Mouse (Mus musculus) c-Kit-positive CD71-negative TER-119-negative erythroid progenitor cells, embryonic 14.5 days (primary cell): Measurements from ENCODE around the gene Tab1.

Source experiments
- DNase-seq: peaks from one replicate; pipeline ENCODE4 v3.0.0-alpha.2; 2013; ENCODE audit warnings: low read depth

Tab1 gene

DNA sequence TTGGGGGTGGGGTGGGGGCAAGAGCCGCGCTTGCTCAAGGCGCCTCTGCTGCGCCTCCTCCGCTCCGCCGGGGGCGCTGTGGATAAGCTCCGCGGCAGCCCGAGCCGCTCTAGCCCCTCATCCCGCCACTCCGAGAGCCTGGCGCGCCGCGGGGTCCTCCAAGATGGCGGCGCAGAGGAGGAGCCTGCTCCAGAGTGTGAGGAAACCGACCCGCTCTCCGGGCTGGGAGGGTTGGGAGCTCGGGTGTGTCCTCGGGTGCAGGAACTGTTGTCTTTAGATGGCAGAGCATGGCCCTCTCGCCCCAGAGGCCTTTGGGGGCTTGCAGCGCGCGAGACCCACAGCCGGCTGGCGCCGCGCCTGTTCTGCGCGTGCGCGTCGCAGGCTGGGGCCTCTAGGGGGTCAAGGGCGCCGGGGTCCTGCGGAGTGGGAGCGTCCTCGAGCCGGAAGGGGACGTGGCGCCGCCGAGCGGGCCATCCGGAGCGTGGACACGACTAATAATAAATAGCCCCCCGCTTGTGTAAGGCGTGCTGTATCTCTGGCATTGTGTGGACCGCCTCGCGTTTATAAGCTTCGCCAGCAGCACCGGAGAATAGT lies at the start of gene Tab1:
Gene Tab1, plus strand, starts transcription at position 135 of the 594 bp plus-strand sequence.
- DNase-seq: peak; percentile 77

DNA sequence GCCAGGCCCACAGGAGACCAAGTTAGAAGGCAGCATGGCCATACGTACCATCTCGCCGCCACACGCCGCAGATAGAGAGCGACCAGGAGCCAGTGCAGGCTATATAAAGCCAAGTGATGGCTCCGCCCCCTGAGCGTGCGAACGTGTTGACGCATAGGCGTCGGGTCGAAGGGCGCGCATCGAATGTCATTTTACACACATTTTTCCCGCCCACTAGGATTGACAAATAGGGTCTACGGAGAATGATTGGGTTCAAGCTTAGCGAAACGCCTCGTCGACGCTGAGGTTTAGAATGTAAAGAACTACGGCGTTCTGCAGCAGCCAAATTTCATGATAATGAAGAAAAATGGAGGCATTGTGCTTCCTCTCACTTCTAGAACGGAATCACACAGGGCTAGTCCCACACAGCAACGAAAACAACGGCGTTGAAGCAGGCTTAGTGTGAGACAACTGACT lies 49.6 kb upstream of the Tab1 start:
- DNase-seq: peak; percentile 99

DNA sequence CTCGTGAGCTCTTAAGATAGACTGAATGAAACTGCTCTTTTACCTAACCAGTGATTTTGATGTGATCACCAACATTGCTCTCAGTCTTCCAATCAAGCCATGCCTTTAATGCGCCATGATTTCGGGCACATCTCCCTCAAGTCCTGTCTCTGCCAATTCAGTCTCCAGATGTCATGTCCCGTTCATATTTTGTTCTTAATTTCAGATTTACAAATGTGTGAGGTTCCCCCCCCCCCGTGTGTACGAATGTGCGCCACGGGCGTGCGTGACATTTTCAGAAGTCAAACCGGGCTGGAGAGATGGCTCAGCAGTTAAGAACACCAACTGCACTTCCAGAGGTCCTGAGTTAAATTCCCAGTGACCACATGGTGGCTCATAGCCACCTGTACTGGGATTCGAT lies 49.2 kb upstream of the Tab1 start:
- no peak for DNase-seq

DNA sequence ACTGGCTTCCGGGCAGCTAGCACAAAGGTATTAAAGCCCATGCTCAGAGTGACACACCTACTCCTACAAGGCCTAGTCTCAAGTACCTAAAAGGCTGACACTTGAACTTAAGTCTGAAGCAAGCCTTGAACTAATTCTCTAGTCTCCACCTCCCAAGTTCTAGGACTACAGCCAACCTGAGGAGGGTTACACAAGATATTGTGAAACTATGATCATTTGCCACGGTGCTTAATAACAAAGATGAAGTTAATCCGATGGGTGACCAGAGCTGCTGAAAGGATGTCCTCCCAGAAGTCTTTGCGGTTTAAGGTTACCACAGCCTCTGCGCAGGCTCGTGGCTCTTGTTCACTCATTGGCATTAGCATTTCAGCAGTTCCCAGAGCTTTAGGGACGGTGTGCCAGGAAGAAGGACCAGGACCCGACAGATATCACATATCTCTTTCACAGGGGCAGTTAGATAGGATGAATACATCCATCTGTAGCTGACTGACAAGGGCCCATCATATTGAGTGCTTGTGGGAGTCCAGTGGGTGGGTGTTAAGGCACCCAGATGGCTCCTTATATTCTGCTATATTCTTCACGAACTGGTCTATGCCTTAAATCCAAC lies 45.4 kb upstream of the Tab1 start:
- no peak for DNase-seq

DNA sequence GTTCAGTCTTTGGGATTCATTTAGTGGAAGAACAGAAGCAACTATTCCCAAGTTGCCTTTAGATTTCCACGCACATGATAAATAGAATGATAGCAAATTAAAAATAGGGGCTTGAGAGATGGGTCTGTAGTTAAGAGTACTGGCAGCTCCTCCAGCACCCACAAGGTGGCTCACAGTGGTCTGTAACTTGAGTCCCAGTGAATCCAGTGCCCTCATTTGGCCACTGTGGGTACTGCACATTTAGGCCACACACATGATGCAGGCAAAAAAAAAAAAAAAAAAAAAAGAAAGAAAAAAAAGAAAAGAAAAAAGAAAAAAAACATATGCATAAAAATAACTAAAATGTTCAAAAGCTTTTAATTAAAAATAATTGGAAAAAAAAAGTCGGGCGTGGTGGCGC lies 44.3 kb upstream of the Tab1 start:
- peak; percentile 95 for DNase-seq

DNA sequence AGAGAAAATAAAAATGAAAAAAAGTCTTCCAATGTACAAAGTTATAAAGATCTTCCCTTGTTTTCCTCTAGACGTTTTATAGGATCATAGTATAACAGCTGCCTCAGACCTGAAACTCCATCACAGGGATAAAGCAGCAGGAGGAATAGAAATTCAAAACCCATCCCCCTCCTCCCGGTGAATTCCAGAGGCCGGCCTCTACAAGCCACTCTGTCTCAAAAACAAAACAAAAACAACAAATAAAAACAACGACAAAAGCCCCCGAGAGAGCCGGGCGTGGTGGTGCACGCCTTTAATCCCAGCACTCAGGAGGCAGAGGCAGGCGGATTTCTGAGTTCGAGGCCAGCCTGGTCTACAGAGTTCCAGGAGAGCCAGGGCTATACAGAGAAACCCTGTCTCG lies 42.8 kb upstream of the Tab1 start:
- no peak for DNase-seq

DNA sequence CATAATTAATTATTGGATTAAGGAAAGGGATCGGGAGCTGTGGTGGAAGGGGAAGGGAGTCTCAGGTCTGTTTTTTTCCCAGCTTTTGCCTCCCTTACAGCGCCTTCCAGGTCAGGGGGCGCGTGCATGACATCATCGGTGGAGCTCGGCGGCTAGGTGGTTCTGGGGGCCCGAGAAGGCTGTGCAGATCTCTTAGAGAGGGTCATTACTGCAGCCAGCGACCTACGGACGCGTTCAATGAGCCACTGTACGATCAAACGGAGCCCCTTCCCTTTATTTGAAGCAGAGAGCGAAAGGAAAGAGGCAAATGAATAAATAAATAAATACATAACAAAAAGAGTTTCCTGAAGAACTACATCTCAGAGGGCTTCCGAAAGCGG lies 42.2 kb upstream of the Tab1 start:
- no peak for DNase-seq

DNA sequence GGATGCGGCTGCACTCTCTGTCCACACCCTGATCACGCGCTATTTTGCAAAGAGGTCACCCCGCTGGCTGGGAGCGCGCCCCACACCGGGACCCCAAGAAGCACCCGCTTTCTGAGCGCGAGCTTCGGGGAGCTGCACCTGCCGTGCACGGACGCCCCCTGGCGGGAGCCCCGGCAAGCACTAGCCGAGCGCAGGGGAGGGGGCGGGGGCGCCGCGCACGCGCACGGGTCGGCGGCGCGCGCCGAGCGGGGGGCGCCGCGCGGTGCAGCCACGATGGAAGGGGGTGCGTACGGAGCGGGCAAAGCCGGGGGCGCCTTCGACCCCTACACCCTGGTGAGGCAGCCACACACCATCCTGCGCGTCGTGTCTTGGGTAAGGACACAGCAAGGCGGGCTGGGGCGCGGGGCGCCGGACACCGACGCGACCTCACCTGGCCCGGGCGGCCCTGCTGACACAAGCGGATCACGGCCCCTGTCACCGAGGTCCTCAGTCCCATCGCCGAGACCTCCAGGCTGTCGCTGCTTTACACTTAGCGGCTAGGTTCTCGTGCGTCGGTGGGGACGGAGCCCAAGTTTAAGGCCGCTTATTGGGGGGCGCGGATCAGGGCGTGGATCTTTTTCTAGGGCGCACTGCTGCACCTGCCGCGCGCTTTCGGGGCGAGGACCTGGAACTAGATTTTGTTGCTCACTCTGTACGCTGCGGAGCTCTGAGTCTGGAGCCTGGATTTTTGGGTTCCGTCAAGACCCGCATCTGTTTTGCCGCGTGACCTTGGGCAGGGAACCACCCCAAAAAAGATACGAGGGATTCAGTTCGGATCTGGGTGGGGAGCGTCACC lies 41.6 kb upstream of the Tab1 start, which contains the start of the genes Syngr1 and Rpl3:
Gene Syngr1, plus strand, starts transcription at position 214 of the 835 bp plus-strand sequence.
Gene Rpl3, minus strand, starts transcription at position 748 of the 835 bp plus-strand sequence.
- no peak for DNase-seq

DNA sequence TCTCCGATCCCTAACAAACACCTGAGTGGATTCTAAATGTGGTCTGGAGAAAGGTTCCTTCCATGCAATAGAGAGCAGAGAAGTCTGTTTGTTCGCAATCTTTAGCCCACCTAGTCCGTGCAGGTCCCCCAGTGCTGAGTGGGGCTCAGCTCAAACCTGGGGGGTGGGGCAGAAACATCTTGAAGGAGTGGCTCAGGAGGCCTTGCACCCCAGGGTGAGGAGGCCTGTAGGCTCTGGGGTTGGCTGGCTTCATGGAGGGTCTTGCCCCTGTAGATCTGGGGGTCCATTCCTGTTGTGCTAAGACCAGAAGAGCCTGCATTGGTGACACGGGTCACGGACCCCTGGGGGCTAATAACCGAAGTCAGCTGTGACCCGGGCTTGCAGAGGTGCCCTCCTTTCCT lies 40.9 kb upstream of the Tab1 start:
- no peak for DNase-seq

DNA sequence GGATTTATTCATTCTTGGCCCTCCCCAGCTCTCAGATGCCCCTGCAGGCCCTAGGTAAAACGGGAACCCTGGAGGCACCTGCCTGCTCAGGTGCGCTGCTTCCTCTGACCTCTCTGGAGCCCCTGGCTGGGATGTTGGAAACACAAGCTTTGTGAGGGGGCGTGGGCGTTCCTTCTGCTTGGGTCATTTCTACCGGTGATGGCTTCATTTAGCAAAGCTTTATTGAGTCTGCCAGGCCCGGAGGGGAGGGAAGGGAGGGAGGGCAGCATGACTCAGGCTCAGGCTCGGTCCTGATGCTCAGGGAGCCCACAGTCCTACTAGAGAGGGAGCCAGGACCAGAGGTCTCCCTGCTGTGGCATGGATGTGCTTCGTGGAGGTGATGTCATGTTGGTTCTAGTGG lies 40.3 kb upstream of the Tab1 start:
- DNase-seq: no peak

DNA sequence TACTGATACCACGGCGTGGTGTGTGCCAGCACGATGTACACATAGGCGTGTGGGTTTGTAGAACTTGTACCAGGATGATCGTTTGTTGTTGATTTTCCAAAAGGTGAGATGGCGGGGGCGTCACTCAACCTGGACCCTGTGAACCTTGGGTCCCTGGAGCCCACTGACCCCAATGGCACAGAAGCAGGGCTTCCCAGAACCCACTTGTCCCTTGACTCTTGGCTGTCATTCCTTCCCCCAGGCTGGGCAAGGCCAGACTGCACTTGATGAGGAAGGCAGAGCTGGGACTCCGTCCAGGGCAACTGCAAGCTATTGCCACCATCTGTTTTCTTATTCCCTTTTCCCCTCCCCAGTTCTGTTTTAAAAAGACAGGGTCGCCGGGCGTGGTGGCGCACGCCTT lies 38.7 kb upstream of the Tab1 start:
- DNase-seq: no peak

DNA sequence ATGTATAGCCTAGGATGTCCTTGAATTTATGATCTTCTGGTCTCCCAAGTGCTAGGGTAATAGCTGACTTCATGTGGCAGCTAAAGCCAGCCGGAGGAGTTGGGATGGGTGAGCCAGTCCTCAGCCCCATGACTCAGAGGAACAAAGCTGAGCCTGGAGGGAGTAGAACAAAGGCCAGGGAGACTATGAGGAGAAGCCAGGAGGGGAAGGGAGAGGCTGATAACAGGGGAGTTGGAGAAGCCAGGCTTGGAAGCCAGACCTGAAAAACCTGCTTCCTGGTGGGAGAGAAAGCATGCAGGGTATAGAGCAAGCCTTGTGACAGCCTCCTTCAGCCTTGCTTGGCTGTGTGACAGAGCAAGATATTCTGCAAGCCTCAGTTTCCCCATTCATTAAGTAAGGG lies 37.3 kb upstream of the Tab1 start:
- no peak for DNase-seq

DNA sequence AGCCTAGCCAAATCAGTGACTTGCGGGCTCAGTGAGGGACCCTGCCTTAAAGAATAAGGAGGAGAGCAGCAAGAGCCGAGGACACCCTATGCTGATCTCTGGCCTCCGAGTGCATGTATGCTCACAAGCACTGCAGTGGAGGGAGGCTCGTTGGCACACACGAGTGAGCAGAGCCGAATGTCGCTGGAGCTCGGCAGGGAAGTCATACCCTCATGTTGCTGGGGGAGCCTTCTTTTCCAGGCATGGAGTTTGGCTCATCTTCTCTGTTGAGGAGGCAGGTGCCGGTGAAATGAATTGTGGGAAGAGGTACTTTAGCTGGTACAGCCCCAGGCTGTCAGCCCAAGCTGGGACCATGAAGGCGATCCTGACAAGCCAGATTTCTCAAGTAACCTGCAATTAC lies 36.5 kb upstream of the Tab1 start:
- no peak for DNase-seq

DNA sequence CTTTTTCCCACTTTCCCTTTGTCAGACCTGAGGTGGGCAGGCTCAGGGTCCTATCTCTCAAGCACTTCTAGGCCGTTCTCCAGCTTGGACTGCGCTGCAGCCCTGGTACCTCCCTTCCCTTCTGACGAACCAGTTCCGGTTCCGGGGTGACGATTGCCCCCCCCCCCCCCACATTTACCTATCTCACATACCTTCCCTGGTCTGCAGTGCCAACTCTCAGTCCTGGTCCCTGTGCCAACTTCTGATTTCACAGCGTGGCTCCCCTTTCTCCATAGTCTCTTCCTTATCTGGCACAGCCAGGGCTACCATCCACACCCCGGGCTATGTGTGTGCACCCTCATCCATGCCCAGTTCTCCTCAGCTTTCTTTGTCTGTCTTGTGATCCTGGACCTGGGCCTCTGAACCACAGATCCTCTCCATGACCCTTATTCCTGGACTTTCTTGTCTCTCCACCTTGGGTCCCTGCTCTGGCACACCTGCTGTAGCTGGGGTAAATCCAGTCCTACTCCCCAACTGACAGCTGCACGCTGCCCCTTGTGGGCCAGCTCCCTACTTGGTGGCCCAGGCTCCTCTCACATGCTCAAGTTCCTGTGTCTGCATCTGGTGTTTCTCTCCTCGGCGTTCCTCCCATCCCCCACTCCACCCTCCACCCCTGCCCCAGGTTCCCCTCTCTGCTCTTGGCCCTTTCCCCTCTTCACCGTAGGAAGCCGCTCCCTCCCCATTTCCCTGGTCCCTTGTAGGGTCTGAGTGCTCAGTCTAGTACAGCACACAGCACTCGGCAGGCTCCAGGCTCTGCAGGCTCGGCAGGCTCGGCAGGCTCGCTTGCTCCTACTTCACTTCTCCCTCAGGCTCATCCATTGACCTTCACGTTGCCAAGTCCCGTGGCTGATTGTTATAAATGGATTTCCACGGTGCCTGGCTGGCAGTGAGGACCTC lies 35.7 kb upstream of the Tab1 start:
- DNase-seq: no peak

DNA sequence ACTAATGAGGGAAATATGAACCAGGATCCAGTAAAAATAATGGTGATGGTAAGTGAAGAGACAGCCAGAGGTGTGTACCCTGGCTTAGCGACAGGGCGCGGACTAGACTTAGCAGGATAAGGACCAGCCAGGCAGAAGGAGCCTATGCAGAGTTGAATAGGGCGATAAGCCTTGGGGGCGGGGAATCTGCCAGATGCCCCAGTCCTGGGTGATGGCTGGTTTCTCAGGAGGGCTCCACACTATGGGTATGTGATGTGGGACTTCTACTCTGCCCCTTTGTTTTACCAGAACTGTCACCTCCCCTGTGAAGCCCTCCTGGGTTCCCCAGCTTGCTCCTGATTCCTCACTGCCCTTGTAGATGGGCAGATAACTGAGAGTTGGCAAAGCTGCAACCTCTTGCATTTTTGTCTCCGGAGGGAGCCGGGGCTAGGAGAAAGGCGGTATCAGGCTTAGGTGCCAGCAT lies 34.9 kb upstream of the Tab1 start:
- DNase-seq: no peak

DNA sequence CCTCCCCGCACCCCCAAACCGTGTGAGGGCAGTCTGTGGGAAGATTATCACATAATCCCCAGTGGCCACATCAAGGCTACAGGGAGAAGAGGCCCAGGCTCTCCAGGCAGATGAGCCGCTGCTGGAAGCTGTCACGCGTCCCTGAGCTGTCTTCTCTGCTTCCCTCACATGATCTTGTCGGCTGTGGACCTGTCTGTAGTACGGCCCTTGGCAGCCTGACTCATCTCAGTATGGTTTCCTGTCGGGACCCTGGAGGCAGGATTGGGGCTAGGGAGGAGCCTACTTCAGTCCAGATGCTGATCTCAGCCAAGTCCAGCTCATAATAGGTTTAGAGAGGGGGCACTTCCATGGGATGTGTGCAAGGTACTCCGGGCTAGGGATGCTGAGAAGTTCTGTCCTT lies 34.1 kb upstream of the Tab1 start:
- no peak for DNase-seq

DNA sequence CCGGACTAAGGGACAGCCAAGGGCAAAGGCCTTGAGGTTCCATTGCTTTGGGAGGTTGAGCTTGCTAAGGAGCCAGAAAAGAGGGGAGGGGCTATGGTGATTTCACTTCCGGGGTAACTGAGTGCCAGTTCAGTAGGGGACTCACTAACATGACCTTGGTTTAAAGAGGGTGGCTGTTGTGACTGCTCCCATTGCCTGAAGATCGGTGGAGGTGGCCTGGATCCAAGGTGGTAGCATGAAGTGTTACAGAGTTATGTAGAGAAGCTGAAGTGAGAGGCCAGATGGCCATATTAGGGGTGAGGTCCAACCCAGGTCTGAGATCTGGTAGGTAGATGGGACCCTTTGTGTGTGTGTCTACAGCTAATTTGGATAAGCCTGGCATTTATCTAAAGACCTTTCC lies 33.5 kb upstream of the Tab1 start:
- no peak for DNase-seq

DNA sequence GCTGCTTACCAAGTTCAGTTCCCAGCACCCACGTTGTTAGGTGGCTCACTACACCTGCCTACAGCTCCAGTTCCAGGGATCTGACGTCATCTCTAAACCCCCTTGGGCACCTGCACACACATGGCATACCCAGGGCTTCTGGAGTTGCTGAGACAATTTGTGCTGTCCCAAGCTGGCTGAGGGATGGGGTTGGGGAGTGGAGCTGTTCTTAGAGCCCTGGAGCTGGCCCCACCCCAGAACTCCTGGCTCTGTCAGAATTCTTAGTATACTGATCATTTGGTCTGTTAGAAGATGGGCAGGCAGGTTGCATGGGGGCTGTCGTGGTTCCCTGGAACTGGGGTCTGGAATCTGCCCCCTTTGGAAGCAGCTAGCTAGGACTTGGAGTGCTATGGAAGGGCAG lies 32.7 kb upstream of the Tab1 start:
- no peak for DNase-seq

DNA sequence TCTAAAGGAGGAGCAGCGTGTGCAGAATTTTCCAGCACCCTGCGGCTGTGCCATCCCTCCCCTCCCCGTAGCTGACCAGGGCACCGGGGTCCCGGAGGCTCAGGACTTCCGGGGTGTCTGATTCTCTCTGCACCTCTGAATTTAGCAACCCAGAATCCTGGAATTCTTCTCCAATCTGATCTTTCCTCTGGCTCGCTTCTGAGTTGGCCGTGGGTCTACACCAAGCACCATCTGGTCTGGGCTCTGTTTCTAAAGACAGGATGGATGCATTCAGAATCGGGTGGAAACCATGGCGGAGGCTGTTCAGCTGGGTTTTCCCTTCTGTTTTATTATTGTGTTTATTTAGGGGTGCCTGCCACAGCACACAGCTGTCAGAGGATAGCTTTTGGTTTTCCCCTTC lies 32.1 kb upstream of the Tab1 start:
- DNase-seq: no peak

DNA sequence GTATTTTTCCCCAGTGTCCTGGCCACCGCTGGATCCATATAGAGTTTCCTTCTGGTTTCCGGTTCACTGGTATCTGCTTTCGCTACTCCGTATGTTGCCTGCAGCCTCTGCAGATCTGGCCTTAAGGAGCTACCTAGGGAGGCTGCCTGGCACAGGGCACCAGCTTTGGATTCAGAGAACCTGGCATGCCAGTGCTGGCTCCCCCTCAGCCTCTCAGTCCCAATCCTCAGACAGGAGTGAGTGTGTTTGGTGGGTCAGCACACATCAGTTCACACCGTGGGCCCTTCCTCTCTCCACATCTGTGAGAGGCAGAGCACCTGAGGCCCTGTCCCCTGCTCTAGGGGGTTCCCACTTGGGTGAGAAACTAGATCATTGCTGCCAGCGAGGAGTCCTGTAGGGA lies 31.4 kb upstream of the Tab1 start:
- DNase-seq: no peak

DNA sequence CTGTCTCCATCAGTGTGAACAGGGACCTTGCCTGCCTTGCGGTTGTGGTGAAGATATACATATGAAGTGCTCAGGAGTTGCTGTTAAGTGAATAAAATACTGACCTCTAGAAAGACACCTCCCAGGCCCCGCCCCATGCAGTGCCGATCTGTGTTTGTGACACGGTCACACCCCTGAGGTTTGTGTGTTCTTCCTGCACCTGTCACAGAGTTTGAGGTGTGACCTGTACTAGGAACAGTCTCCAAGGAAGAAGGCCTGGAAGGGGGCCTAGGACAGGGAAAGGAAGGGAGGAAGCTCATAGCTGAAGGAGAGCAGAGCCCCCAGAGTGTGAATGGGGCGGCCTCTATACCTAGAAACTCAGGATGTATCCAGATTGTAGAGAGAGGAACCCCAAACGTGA lies 30.4 kb upstream of the Tab1 start:
- DNase-seq: no peak
